Mouse (Mus musculus): ENCODE results near the gene Ube2d3.

DNA sequence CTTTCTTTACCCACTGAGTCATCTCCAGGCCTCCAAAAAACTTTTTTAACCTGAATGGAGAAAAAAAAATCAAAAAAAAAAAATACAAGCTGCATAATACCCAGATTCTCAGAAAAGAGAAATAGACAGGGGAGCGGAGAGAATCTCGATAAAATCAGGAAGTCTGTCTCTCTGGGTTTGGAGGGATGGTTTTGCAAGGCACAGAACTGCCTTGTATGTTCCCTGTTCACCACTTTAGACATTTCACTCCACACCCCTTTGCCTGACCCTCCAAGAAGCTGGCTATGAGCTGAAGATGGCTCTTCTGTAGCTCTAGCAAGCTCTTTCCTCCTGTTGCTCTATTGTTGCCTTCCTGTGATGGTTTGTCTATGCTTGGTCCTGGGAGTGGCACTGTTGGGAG, 39.0 kb downstream of the Ube2d3 start:
- TF ChIP-seq CTCF (IDR thresholded peaks at IDR 0.05; ENCODE audit: insufficient read depth, low read depth, low read length) (no peak), POLR2A (IDR thresholded peaks at IDR 0.05; ENCODE audit: insufficient read depth, low read depth, low read length) (no peak)
